Mouse (Mus musculus) CD8-positive naive resting alpha-beta T cell, adult 57 days (primary cell): Measurements from ENCODE around the gene Lonrf3. TPM values are rescaled to one million over a fixed set of nuclear protein-coding genes. Genes with fewer than 3 reads are reported as not detected.

ENCODE experiments used
- total RNA-seq: library from RNA; stranded (reverse); gene quantifications from one replicate; pipeline ENCODE4 v1.2.4, GENCODE M21; 2023

The Lonrf3 gene
- 0.49 TPM for total RNA-seq

DNA sequence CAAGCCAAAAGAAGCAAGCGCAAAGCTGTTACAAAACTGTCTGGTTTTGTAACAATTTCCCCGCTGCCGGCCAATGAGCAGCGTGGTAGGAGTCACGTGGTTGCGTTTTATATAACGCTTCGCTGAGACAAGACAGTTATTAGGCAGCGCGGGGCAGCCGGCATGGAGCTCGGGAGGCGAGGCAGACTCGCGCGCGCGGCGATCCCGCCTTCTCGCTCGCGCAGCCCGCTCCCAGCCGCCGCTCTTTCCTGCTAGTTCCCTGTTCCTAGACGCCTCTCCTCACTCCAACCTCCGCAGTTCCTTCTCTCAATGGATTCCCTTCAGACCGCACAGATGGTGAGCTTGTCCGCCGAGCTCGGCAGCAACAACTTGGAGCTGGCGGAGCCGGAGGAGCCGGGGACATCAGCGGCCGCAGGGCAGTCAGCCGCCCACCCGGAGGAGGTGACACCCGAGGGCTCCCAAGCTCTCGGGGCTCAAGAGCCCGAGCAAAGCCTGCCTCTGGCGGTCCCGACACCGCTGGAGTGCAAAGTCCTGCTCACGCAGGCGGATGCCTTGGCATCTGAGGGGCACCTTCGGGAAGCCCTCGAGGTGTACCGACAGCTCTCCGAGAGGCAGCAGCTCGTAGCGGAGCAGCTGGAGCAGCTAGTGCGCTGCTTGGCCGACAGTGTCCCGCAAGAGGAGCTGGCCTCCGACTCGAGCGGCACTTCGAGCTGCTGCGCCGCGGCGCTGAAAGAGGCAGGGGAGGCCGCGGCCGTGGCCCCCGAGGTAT, at the start of gene Lonrf3:
Lonrf3 (plus strand) TSS at position 83 of the 769 bp plus-strand sequence.

DNA sequence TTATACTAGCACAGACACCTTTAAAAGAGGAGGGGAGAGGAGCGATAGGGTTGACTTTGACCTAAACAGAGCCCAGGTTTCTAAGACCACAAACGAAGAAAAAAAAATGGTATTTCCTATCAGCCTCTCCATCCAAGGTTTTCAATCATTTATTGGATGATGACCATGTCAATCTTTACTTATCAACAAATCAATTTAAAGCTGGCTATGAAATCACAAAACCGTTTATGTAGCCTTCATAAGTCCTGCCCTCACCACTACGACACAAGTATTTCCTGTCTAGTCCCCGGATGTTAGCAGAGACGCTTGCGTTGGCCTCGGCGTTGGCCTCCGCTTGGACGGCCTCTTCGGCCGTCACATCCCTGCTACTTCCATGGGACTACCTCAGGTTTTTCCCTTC, 72.8 kb downstream of the Lonrf3 start, which contains the start of gene Gm6268:
Gm6268 (plus strand) TSS at position 301 of the 400 bp plus-strand sequence.

Other genes with a start within 250 kb of the Lonrf3 start
- gene Il13ra1, start 216.2 kb upstream of the Lonrf3 start, total RNA-seq: 0.58 TPM
- 2.0 TPM for gene Zcchc12, start 132.4 kb upstream of the Lonrf3 start, total RNA-seq
- not detected for gene Gm6268, start 72.9 kb downstream of the Lonrf3 start, total RNA-seq
- gene Gm14569, start 163.5 kb downstream of the Lonrf3 start, total RNA-seq: not detected